Mouse (Mus musculus) embryonic stem cell, embryonic (primary cell): ENCODE results near the gene Gfra1.

Experiments
- CTCF ChIA-PET, 4 experiments: fragments of 300-600 bp in 2 of 4; fragments of 350-600 bp in 2 of 4; sonication (Branson Sonifier 250); formaldehyde crosslinking; loops; one replicate each; lab custom pipeline; 2022; ENCODE audit warnings: inconsistent platforms in 2 of 4; lab: Charles Lee
- POLR2A ChIA-PET, 4 experiments: fragments of 300-600 bp in 2 of 4; fragments of 350-600 bp in 2 of 4; sonication (Branson Sonifier 250); formaldehyde crosslinking; loops; one replicate each; lab custom pipeline; 2022; ENCODE audit warnings: antibody characterized with exemption in 4 of 4, inconsistent platforms in 1 of 4; lab: Charles Lee

Gene Gfra1

GRCm38 (mm10) chr19:58368513-58368912 is 87.2 kb downstream of the Gfra1 start:
- CTCF ChIA-PET, result interaction anchor here in 1 of 4 experiments (0.6 kb wide), 1 partner anchor 1107 kb away, joined by 4 read pairs; no protein-coding TSS in a partner anchor
- POLR2A ChIA-PET, result interaction anchor here in 1 of 4 experiments (0.7 kb wide), 1 partner anchor 800 kb away, joined by 3 read pairs; no protein-coding TSS in a partner anchor

GRCm38 (mm10) chr19:58364688-58365087 is 91.0 kb downstream of the Gfra1 start:
- POLR2A ChIA-PET, result interaction anchor here in 1 of 4 experiments (0.8 kb wide), 1 partner anchor 48 kb away, joined by 6 read pairs; no protein-coding TSS in a partner anchor

GRCm38 (mm10) chr19:58360982-58361381 is 94.7 kb downstream of the Gfra1 start:
- CTCF ChIA-PET, result no interaction called here
- POLR2A ChIA-PET, result no interaction called here

More at GRCm38 (mm10) chr19:58364688-58365087, 91.0 kb downstream of the Gfra1 start:
- CTCF ChIA-PET, result interaction anchor here (0.5 to 1.6 kb wide), 7 partner anchors 8 to 504 kb away, joined by 3 to 5 read pairs (median 5); no protein-coding TSS in a partner anchor

GRCm38 (mm10) chr19:58358063-58358462 is 97.6 kb downstream of the Gfra1 start:
- ChIA-PET POLR2A (no interaction called here), CTCF (no interaction called here)

GRCm38 (mm10) chr19:58353953-58354352 is 101.8 kb downstream of the Gfra1 start:
- POLR2A ChIA-PET, result interaction anchor here in 1 of 4 experiments (0.6 kb wide), 1 partner anchor 184 kb away, joined by 3 read pairs; no protein-coding TSS in a partner anchor
- CTCF ChIA-PET, result interaction anchor here in 1 of 4 experiments (0.6 kb wide), 1 partner anchor 18 kb away, joined by 3 read pairs; no protein-coding TSS in a partner anchor

- CTCF ChIA-PET, result interaction anchor here in 2 of 4 experiments (0.5 to 1.2 kb wide), 3 partner anchors 11 to 1919 kb away, joined by 3 to 5 read pairs (median 3); no protein-coding TSS in a partner anchor
- POLR2A ChIA-PET, result interaction anchor here in 1 of 4 experiments (0.6 kb wide), 1 partner anchor 185 kb away, joined by 3 read pairs; no protein-coding TSS in a partner anchor
Observed at GRCm38 (mm10) chr19:58353260-58353870, 102.3 kb downstream of the Gfra1 start.

- CTCF ChIA-PET, result no interaction called here
- POLR2A ChIA-PET, result no interaction called here
Observed at GRCm38 (mm10) chr19:58349890-58350408, 105.8 kb downstream of the Gfra1 start.

GRCm38 (mm10) chr19:58345137-58345536 is 110.6 kb downstream of the Gfra1 start:
- ChIA-PET CTCF (interaction anchor here in 1 of 4 experiments (0.7 kb wide), 1 partner anchor 885 kb away, joined by 3 read pairs; no protein-coding TSS in a partner anchor), POLR2A (interaction anchor here in 1 of 4 experiments (0.6 kb wide), 1 partner anchor 323 kb away, joined by 3 read pairs; no protein-coding TSS in a partner anchor)

GRCm38 (mm10) chr19:58341351-58341750 is 114.4 kb downstream of the Gfra1 start:
- ChIA-PET POLR2A (interaction anchor here in 1 of 4 experiments (0.6 kb wide), 1 partner anchor 180 kb away, joined by 4 read pairs; no protein-coding TSS in a partner anchor), CTCF (no interaction called here)

- POLR2A ChIA-PET, result no interaction called here
- CTCF ChIA-PET, result interaction anchor here in 1 of 4 experiments (0.5 to 0.6 kb wide), 2 partner anchors 114 to 561 kb away, joined by 3 read pairs; no protein-coding TSS in a partner anchor
Observed at GRCm38 (mm10) chr19:58340221-58340620, 115.5 kb downstream of the Gfra1 start.

- CTCF ChIA-PET, result no interaction called here
- POLR2A ChIA-PET, result no interaction called here
Observed at GRCm38 (mm10) chr19:58336802-58337201, 118.9 kb downstream of the Gfra1 start.

GRCm38 (mm10) chr19:58335585-58336530 is 119.9 kb downstream of the Gfra1 start:
- CTCF ChIA-PET, result interaction anchor here in 1 of 4 experiments (0.7 kb wide), 1 partner anchor 223 kb away, joined by 3 read pairs; no protein-coding TSS in a partner anchor
- POLR2A ChIA-PET, result no interaction called here

GRCm38 (mm10) chr19:58329305-58329704 is 126.4 kb downstream of the Gfra1 start:
- POLR2A ChIA-PET, result no interaction called here
- CTCF ChIA-PET, result no interaction called here

GRCm38 (mm10) chr19:58328014-58328413 is 127.7 kb downstream of the Gfra1 start:
- POLR2A ChIA-PET, result no interaction called here
- CTCF ChIA-PET, result no interaction called here

GRCm38 (mm10) chr19:58316474-58316873 is 139.2 kb downstream of the Gfra1 start:
- ChIA-PET CTCF (no interaction called here), POLR2A (interaction anchor here in 2 of 4 experiments (0.5 to 0.6 kb wide), 2 partner anchors 48 to 60 kb away, joined by 6 read pairs; no protein-coding TSS in a partner anchor)

GRCm38 (mm10) chr19:58315681-58316080 is 140.0 kb downstream of the Gfra1 start:
- ChIA-PET CTCF (interaction anchor here in 1 of 4 experiments (1.0 kb wide), 1 partner anchor 154 kb away, joined by 3 read pairs; no protein-coding TSS in a partner anchor), POLR2A (no interaction called here)

- ChIA-PET CTCF (interaction anchor here (0.6 to 2.0 kb wide), 9 partner anchors 15 to 1488 kb away, joined by 3 to 13 read pairs (median 4); no protein-coding TSS in a partner anchor), POLR2A (no interaction called here)
Observed at GRCm38 (mm10) chr19:58314631-58315030, 141.1 kb downstream of the Gfra1 start.

GRCm38 (mm10) chr19:58313785-58314184 is 141.9 kb downstream of the Gfra1 start:
- ChIA-PET POLR2A (interaction anchor here in 1 of 4 experiments (0.6 kb wide), 1 partner anchor 196 kb away, joined by 3 read pairs; no protein-coding TSS in a partner anchor), CTCF (interaction anchor here (0.5 to 2.0 kb wide), 14 partner anchors 16 to 376 kb away, joined by 3 to 13 read pairs (median 4); no protein-coding TSS in a partner anchor)
